Mouse (Mus musculus) cortical plate, adult 2 months (tissue): ENCODE data around the gene Fam193b.

Experiments
- CTCF ChIP-seq: fragments of 200-500 bp; IDR thresholded peaks from 2 replicates; pipeline ENCODE4 v1.5.1; 2011; ENCODE audit warnings: mild to moderate bottlenecking, control low read depth, low read length; ENCODE audit not compliant: insufficient read depth; ENCODE audit errors: extremely low read depth
- POLR2A ChIP-seq: fragments of 200-500 bp; IDR thresholded peaks from 2 replicates; pipeline ENCODE4 v1.6.1; 2011; ENCODE audit warnings: mild to moderate bottlenecking, low read length, control low read depth; ENCODE audit not compliant: insufficient read depth; ENCODE audit errors: extremely low read depth

GRCm38 (mm10) chr13:55591961-55592490 is 21.1 kb upstream of the Fam193b start:
- TF ChIP-seq POLR2A (no peak), CTCF (no peak)
